Mouse (Mus musculus): ENCODE results near the gene Mrpl58. TPM values are rescaled to one million over a fixed set of nuclear protein-coding genes. Genes with fewer than 3 reads are reported as not detected.
A peak's percentile ranks its signal among the peaks of the same experiment; 100 is the strongest.

The Mrpl58 gene
- total RNA-seq, 2 experiments from 2014 or later, result 100 to 105 TPM

- no peak for DNase-seq (ENCODE audit: low spot score in 2 of 2)
- TF ChIP-seq CTCF (conservative IDR thresholded peaks at IDR 0.05), result no peak
- H3K27ac ChIP-seq, result no peak overlapping the region
- no peak overlapping the region for H3K4me3 ChIP-seq
Measured at GRCm38 (mm10) chr11:115391358-115391757, 12.2 kb upstream of the Mrpl58 start.

DNA sequence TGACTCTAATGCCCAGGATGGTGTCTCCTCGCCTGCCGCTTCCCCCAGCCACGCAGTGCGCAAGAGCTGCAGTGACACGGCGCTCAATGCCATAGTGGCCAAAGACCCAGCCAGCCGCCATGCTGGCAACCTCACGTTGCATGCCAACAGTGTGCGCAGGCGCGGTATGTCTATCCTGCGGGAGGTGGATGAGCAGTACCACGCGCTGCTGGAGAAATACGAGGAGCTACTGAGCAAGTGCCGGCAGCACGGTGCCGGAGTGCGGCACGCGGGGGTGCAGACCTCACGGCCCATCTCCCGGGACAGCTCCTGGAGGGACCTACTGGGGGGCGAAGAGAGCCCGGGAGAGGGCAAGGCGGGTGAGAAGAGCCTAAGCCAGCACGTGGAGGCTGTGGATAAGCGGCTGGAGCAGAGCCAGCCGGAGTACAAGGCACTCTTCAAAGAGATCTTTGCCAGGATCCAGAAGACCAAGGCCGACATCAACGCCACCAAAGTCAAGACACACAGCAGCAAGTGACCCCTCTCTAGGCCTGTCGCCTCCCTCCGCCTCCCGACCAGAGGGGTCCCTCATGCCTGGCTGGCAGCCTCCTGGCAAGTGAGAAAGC is 9.7 kb upstream of the Mrpl58 start:
- H3K4me3 ChIP-seq, result no peak overlapping the region
- no peak for TF ChIP-seq CTCF (conservative IDR thresholded peaks at IDR 0.05)
- H3K27ac ChIP-seq, result no peak overlapping the region
- DNase-seq (ENCODE audit: low spot score in 2 of 2), result no peak

DNA sequence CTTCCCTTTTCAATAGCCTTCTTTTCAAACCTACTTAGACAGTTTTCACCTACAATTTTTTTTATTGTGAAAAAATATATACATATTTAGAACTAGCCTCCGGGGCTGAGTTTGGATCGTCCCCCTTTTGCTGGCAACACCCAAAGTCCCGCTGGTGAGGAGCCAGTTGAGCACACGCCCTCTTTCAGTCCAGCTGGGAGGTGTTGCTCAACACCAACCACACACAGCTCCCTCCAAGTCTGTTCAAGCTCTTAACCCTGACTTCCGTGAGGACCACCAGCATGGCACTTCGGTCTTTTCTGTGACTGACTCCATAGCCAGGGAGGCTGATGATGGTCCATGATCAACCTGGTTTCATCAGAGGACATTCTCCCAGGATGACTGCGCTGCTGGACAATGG is 5.5 kb upstream of the Mrpl58 start:
- no peak for TF ChIP-seq CTCF (conservative IDR thresholded peaks at IDR 0.05)
- DNase-seq (ENCODE audit: low spot score in 2 of 2), result no peak
- H3K27ac ChIP-seq, result no peak overlapping the region
- H3K4me3 ChIP-seq, result no peak overlapping the region

GRCm38 (mm10) chr11:115400126-115400525 is 3.4 kb upstream of the Mrpl58 start:
- DNase-seq (ENCODE audit: low spot score in 2 of 2), result no peak
- Histone ChIP-seq H3K4me3 (peak overlapping the region; percentile 31), H3K27ac (peak overlapping the region; percentile 90)
- no peak for TF ChIP-seq CTCF (conservative IDR thresholded peaks at IDR 0.05)

DNA sequence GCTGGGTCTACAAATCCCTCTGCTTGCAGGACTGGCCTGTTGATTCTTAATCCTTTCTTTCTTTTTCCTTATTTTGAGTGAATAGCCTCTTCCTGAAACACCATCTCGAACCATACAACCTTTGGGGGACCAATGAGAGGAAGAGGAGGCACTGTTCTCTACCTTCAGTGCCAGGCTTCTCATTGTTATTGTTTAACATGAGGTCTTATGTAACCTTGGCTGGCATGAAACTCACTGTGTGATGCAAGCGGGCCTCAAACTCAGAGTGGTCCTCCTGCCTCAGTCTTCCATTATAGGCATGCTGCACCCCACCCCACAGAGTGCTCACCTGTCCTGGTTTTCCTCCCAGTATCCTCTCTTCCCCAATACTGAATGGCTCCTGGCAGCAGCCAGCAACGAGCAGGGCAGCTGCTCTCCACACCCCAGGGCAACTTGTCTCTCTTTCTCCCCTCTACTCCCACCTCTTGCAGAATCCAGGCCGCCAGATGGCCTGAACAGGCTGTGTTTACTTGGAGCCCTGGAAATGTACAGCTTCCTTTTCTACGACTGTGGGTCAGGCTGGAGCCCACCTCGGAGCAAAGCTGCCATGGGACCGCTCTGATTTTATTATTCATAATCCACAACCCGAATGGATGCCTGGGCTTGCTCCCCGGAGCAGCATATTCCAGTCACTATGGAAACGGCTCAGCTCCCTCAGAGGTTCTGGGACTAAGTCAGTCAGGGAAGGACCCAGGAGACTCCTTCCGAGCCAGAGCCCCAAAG is 2.7 kb upstream of the Mrpl58 start:
- peak; percentile 52 to 55 for DNase-seq (ENCODE audit: low spot score in 2 of 2)
- Histone ChIP-seq H3K4me3 (peak overlapping the region; percentile 31), H3K27ac (peak overlapping the region; percentile 90)
- no peak for TF ChIP-seq CTCF (conservative IDR thresholded peaks at IDR 0.05)

- no peak for DNase-seq (ENCODE audit: low spot score in 2 of 2)
- no peak overlapping the region for H3K4me3 ChIP-seq
- no peak overlapping the region for H3K27ac ChIP-seq
- TF ChIP-seq CTCF (conservative IDR thresholded peaks at IDR 0.05), result no peak
Measured at GRCm38 (mm10) chr11:115405723-115406122, 2.2 kb downstream of the Mrpl58 start.

GRCm38 (mm10) chr11:115406858-115407401 is 3.4 kb downstream of the Mrpl58 start:
- TF ChIP-seq CTCF (conservative IDR thresholded peaks at IDR 0.05), result no peak
- H3K27ac ChIP-seq, result peak overlapping the region; percentile 61; the same call in 1 of the 2 replicates
- DNase-seq (ENCODE audit: low spot score in 2 of 2), result no peak
- no peak overlapping the region for H3K4me3 ChIP-seq

- peak; percentile 26; the same call in 1 of the 2 replicates for TF ChIP-seq CTCF (conservative IDR thresholded peaks at IDR 0.05)
- H3K4me3 ChIP-seq, result no peak overlapping the region
- no peak for DNase-seq (ENCODE audit: low spot score in 2 of 2)
- peak overlapping the region; percentile 98 for H3K27ac ChIP-seq
Measured at GRCm38 (mm10) chr11:115408266-115408920, 4.8 kb downstream of the Mrpl58 start.

GRCm38 (mm10) chr11:115409556-115409955 is 6.0 kb downstream of the Mrpl58 start:
- Histone ChIP-seq H3K4me3 (no peak overlapping the region), H3K27ac (peak overlapping the region; percentile 98)
- DNase-seq (ENCODE audit: low spot score in 2 of 2), result no peak
- no peak for TF ChIP-seq CTCF (conservative IDR thresholded peaks at IDR 0.05)

DNA sequence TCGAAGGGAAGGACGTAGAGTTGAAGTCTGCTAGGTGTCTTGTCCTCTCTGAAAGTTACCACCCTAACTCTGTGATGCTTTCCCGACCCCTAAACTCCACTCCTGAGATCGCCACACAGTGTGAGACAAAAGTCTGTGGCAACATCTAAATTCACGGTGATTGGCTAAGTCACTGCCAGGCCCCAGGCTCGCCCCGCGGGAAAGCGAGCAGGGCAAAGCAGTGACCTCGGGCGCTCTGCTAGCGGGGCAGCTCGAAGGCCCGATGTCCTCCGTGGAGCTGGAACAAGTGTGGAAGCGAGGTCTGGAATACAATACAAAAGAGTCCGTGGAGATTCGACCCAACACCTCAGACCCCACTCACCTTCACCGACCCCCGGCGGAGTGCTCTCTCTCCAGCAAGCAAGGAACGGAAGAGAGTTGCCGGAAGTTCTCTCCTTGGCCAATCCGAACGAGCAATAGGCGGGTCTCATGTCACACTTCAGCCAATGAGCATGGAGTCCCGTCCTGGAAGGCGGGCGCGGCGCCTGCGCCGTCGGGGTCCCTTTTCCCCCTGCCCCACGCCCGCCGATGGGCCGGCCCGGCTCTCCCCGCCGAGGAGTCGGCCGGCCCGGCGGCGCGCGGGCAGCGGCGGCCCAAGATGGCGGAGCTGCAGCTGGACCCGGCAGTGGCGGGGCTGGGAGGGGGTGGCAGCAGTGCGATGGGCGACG is 16.1 kb downstream of the Mrpl58 start, which contains the start of the genes Atp5h and Kctd2:
Atp5h (minus strand) TSS at position 432 of the 707 bp plus-strand sequence.
Kctd2 (plus strand) TSS at position 598 of the 707 bp plus-strand sequence.
- Histone ChIP-seq H3K4me3 (peak within 1 kb of the TSS; percentile 78), H3K27ac (peak within 1 kb of the TSS; percentile 89)
- TF ChIP-seq CTCF (conservative IDR thresholded peaks at IDR 0.05), result no peak
- peak; percentile 95 to 97 for DNase-seq (ENCODE audit: low spot score in 2 of 2)

- H3K4me3 ChIP-seq, result peak overlapping the region; percentile 78
- TF ChIP-seq CTCF (conservative IDR thresholded peaks at IDR 0.05), result peak; percentile 35; the same call in 1 of the 2 replicates
- peak in 1 of 2 experiments; percentile 46 for DNase-seq (ENCODE audit: low spot score in 2 of 2)
- peak overlapping the region; percentile 89 for H3K27ac ChIP-seq
Measured at GRCm38 (mm10) chr11:115420336-115421190, 17.0 kb downstream of the Mrpl58 start.
